Mouse (Mus musculus) C2C12 (cell line): ENCODE measurements around the gene Kif26a.

ENCODE experiments used
- CEBPB ChIP-seq: IDR thresholded peaks from one replicate; pipeline ENCODE4 v1.6.1; 2011; ENCODE audit warnings: low read depth, mild to moderate bottlenecking, control low read depth, moderate library complexity
- CTCF ChIP-seq: IDR thresholded peaks from one replicate; pipeline ENCODE4 v1.5.1; 2011; ENCODE audit not compliant: control insufficient read depth, insufficient read depth, insufficient read length
- MAX ChIP-seq: IDR thresholded peaks from one replicate; pipeline ENCODE4 v1.6.1; 2011; ENCODE audit warnings: mild to moderate bottlenecking, control low read depth
- MYOD1 ChIP-seq: IDR thresholded peaks from one replicate; pipeline ENCODE4 v1.6.1; 2011; ENCODE audit warnings: low read depth; ENCODE audit not compliant: control insufficient read depth, insufficient read length
- USF1 ChIP-seq: IDR thresholded peaks from one replicate; pipeline ENCODE4 v1.6.1; 2011; ENCODE audit warnings: low read depth, mild to moderate bottlenecking, control low read depth, moderate library complexity

DNA sequence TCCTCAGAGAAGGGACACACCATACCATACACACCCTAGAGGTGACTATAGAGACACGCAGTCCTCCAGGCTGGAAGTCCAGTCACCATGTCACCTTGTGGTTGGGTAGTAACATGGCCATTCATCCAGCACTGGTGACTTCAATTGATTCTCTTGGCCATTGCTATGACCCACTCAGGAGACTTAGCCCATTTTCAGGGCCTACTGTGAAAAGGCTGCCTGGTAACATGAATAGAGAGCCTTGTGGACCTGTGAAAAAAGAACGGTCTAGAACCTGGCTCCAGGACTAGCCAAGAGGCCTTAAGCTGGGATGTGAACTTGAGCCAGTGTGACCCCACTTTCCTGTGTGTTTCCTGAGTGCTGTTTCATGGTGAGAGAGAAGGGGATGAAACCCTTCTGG is 80.6 kb downstream of the Kif26a start:
- TF ChIP-seq CTCF: no peak
- TF ChIP-seq USF1: no peak
- no peak for TF ChIP-seq CEBPB
- TF ChIP-seq MYOD1: no peak
- no peak for TF ChIP-seq MAX
